Mouse (Mus musculus): ENCODE measurements around the gene Kif5a. TPM values are rescaled to one million over a fixed set of nuclear protein-coding genes. Genes with fewer than 3 reads are reported as not detected.

Kif5a gene
- polyA plus RNA-seq, 1 experiment: 378 TPM

DNA sequence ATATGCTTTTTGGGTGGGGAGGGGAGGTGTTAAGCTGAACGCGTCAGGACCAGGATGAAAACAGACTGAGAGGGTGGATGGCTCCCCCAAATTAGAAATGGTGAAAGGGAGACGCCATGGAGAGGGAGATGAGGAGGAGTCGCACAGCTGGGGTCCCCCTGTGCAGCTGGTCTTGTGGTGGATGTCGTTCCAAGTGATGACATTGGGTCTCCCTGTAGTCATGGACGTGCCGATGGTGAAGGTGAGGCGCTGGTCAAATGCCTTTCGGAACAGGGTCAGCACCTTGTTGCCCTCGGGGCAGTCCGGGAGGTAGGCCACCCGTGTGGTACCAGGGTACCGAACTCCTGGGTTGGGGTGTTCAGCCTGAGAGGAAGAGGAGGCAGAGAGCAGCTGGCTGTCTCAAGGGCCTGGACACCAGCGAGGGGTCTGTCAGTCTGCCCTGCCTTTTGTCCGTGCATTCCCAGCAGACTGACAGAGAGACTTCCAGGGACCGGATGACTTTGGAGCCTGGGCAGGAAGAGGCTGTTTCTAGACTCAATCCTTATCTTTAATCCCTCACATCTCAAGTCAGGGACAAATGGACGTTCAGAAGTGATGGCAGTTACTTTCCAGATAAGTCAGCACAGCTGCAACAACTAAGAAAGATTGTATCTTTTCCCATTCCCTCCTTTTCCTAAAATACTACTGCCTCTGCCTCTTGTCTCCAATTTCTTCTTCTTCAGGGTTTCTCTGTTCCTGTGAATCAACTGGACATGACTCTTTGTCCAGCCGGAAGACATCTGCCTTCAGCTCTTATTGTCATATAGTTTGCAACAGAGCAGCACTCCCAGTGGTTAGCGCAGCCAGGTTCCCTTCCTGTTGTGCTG lies 71.7 kb downstream of the Kif5a start:
- peaks cover 3% of the 10 kb centered on the region for H3K4me1 ChIP-seq (ENCODE audit: control insufficient read depth, insufficient read depth, low read length)
- no peak for TF ChIP-seq CTCF (IDR thresholded peaks at IDR 0.05; ENCODE audit: borderline replicate concordance, insufficient read depth, low read depth, low read length)
- TF ChIP-seq POLR2A (IDR thresholded peaks at IDR 0.05; ENCODE audit: borderline replicate concordance, insufficient read depth, low read length): no peak

DNA sequence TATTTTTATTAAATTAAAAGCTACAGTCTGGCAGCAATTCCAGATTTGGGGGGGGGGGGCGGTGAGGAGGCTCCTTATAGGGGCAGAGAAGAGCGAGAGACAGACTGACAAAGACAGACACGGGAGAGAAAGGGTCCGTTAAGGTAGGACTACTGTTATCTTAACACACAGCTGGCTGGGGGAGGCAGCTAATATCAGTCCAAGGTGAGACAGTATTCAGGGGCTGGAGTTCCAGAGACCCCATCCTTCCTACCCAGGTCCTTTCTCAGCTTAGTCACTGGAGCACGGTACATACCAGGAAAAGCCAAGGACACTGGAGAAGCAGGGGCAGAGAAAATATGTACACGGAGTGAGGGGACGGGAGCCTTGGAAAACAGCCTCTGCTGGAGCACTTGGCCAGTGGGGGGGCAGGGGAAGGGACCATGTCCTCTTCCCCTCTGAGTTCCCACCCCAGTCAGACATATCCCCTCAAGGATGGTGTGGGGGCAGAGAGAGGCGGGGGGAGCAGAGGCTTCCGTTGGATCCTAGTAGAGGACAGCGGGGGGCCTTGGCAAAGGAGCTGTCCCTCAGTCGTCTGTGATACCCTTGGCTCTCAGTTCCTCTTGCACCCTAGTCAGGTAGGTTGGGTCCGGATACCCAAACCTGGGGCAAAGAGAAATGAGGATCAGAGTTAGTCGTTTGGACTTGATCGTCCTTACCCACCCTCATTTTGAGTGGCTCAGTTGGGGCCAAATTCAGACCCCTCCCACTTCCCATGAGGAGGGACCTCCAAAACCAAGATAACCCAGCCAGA lies 72.6 kb downstream of the Kif5a start:
- DNase-seq: peak in 1 of 2 experiments; percentile 14
- WGBS: 54% methylated on average over 14 of the region's 14 CpGs
- Histone ChIP-seq H3K4me1 (ENCODE audit: control insufficient read depth, insufficient read depth, low read length) (no peaks in the 10 kb centered on the region), H3K4me3 (replicated peaks; ENCODE audit: insufficient read depth, low read depth, low read length) (no peak overlapping the region), H3K27ac (ENCODE audit: insufficient read depth, low read length) (no peak overlapping the region), H3K27me3 (ENCODE audit: control insufficient read depth, insufficient read depth, low read length) (no peaks in the 10 kb centered on the region)
- TF ChIP-seq POLR2A (IDR thresholded peaks at IDR 0.05; ENCODE audit: borderline replicate concordance, insufficient read depth, low read length) (no peak), CTCF (IDR thresholded peaks at IDR 0.05; ENCODE audit: borderline replicate concordance, insufficient read depth, low read depth, low read length) (no peak)

More for the DNA sequence above, 71.7 kb downstream of the Kif5a start:
- Histone ChIP-seq H3K27me3 (ENCODE audit: control insufficient read depth, insufficient read depth, low read length) (no peaks in the 10 kb centered on the region), H3K27ac (ENCODE audit: insufficient read depth, low read length) (no peak overlapping the region), H3K4me3 (replicated peaks; ENCODE audit: insufficient read depth, low read depth, low read length) (no peak overlapping the region)
- 71% methylated on average over 19 of the region's 19 CpGs for WGBS
- peak in 1 of 2 experiments; percentile 7 for DNase-seq

DNA sequence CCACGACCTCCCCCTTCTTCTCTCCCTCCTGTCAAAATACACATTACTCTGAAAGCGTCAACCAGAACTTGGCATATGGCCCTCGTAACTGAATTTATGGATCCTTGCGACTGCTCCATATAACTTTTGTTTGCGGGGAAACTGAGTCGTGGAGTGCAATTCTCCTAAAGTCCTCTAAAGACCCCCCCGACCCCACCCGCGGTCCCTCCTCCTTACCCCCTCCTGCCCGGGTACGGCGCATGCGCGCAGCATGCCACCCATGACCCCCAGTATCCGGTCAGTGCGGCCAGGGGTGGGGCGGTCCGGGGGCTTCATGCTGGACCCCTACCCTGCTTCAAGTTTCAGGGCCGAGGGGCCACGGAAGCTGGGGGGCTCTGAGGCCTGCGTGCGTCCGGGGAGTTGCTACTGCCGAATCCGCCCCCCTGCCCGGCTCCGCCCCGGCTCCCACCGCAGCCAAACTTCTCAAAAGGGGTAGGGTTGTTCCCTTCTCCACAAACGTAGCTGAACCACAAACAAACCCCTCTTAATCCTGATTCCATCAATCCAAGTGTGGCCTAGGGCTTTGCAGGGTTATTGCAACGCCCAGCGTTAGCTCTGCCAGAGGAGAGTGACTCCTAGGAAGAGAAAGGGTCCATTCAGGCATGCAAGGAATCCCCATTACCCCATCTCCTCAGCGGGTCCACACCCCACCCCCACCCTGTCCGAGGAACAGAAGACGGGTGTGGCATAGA lies 73.3 kb downstream of the Kif5a start, which contains the start of gene Arhgef25:
Gene Arhgef25 (minus strand): TSS at position 433 of the 731 bp plus-strand sequence.
- H3K4me1 ChIP-seq (ENCODE audit: control insufficient read depth, insufficient read depth, low read length): no peaks in the 10 kb centered on the region
- peak in 1 of 2 experiments; percentile 38 for DNase-seq
- H3K27me3 ChIP-seq (ENCODE audit: control insufficient read depth, insufficient read depth, low read length): no peaks in the 10 kb centered on the region
- WGBS: 15% methylated on average over 35 of the region's 35 CpGs
- TF ChIP-seq POLR2A (IDR thresholded peaks at IDR 0.05; ENCODE audit: borderline replicate concordance, insufficient read depth, low read length): no peak
- TF ChIP-seq CTCF (IDR thresholded peaks at IDR 0.05; ENCODE audit: borderline replicate concordance, insufficient read depth, low read depth, low read length): no peak
- peak within 1 kb of the TSS; percentile 86 for H3K4me3 ChIP-seq (replicated peaks; ENCODE audit: insufficient read depth, low read depth, low read length)
- H3K27ac ChIP-seq (ENCODE audit: insufficient read depth, low read length): no peak within 1 kb of the TSS

DNA sequence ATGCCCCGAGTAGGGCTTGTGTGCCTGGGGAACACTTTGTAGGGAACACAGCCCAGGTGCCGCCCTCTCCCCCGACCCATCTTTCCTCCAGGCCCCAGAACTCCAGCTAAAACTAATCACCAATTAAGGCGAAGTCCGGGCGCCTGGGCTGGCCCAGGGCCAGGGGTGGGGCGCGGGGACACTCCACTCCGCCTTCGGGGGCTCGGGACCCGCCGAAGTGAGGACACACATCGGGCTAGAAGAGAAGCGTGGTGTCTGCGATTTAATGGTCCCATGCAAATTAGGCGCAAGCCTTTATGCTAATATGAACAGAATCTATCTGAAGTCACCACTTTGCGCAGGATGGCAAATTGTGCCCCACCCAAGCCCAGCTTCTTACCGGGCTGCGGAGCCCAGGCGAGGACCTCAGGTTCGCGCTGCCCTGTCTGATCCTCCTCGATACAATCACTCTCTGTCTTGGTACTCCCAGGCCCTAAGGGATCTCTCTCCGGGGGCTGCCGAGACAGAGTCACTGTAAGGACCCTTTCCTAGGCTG lies 74.0 kb downstream of the Kif5a start:
- peak in 1 of 2 experiments; percentile 57 for DNase-seq
- no peaks in the 10 kb centered on the region for H3K27me3 ChIP-seq (ENCODE audit: control insufficient read depth, insufficient read depth, low read length)
- H3K4me1 ChIP-seq (ENCODE audit: control insufficient read depth, insufficient read depth, low read length): no peaks in the 10 kb centered on the region
- H3K4me3 ChIP-seq (replicated peaks; ENCODE audit: insufficient read depth, low read depth, low read length): peak overlapping the region; percentile 86
- 1% methylated on average over 26 of the region's 26 CpGs for WGBS
- H3K27ac ChIP-seq (ENCODE audit: insufficient read depth, low read length): no peak overlapping the region
- no peak for TF ChIP-seq CTCF (IDR thresholded peaks at IDR 0.05; ENCODE audit: borderline replicate concordance, insufficient read depth, low read depth, low read length)
- TF ChIP-seq POLR2A (IDR thresholded peaks at IDR 0.05; ENCODE audit: borderline replicate concordance, insufficient read depth, low read length): no peak

DNA sequence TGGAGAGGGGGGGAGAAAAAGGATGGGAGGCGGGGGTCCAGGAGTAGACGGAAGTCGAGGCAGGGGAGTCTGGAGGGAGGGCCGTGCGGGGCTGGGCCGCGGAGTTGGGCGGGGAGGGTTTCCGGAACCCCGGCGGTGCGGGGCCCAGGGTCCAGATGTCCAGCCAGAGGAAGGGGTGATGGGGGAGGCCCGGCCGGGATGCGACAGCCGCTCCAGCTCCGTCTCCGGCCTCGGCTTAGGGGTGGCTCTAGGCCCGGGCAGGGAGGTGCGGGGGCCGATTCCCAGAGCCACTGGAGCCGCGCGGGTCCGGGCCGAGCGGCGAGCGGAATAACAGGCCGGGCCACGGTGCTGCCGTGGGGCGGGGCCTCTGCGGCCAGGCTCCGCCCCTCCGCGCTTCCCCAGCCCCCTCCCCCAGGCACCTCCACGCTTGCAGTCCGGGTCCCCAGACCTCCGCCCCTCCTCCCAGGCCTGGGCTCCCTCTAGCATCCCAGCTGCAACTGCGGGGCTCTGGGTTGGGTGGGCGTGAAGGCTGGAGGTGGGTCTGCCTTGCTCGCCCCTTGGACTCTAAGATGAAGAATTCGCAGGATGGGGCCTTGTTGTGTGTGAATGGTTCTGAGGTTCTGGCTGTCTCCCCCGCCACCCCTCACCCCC lies 74.6 kb downstream of the Kif5a start:
- peak; percentile 49; the same call in 1 of the 2 replicates for TF ChIP-seq POLR2A (IDR thresholded peaks at IDR 0.05; ENCODE audit: borderline replicate concordance, insufficient read depth, low read length)
- TF ChIP-seq CTCF (IDR thresholded peaks at IDR 0.05; ENCODE audit: borderline replicate concordance, insufficient read depth, low read depth, low read length): no peak
- H3K27ac ChIP-seq (ENCODE audit: insufficient read depth, low read length): no peak overlapping the region
- no peaks in the 10 kb centered on the region for H3K27me3 ChIP-seq (ENCODE audit: control insufficient read depth, insufficient read depth, low read length)
- under 1% methylated on average over 46 of the region's 46 CpGs for WGBS
- H3K4me3 ChIP-seq (replicated peaks; ENCODE audit: insufficient read depth, low read depth, low read length): peak overlapping the region; percentile 86
- peak; percentile 74 to 77 for DNase-seq
- H3K4me1 ChIP-seq (ENCODE audit: control insufficient read depth, insufficient read depth, low read length): no peaks in the 10 kb centered on the region

DNA sequence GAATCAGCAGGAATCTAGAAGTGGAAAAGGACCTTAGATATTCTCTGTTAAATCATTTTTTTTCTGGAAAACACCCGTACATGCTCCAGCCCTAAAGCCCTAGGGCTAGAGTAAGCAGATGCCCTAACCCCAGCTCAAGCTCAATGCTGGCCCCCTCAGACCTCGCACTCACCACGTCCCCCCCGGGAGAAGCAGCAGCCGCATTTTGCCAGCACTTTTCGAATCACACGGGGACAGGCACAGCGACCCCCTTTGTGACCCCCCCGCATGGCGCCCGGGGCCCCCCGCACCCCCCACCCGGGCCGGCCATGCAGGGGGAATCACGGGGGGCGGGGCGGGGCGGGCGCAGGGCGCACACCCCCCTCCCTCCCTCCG lies 75.1 kb downstream of the Kif5a start:
- WGBS: 2% methylated on average over 21 of the region's 21 CpGs
- TF ChIP-seq CTCF (IDR thresholded peaks at IDR 0.05; ENCODE audit: borderline replicate concordance, insufficient read depth, low read depth, low read length) (no peak), POLR2A (IDR thresholded peaks at IDR 0.05; ENCODE audit: borderline replicate concordance, insufficient read depth, low read length) (no peak)
- Histone ChIP-seq H3K4me1 (ENCODE audit: control insufficient read depth, insufficient read depth, low read length) (no peaks in the 10 kb centered on the region), H3K27ac (ENCODE audit: insufficient read depth, low read length) (no peak overlapping the region), H3K27me3 (ENCODE audit: control insufficient read depth, insufficient read depth, low read length) (no peaks in the 10 kb centered on the region), H3K4me3 (replicated peaks; ENCODE audit: insufficient read depth, low read depth, low read length) (peak overlapping the region; percentile 86)
- peak in 1 of 2 experiments; percentile 20 for DNase-seq

Measured in cerebellum, adult 2 months (tissue).